Mouse (Mus musculus): ENCODE data around the gene Gm21190. TPM values are rescaled to one million over a fixed set of nuclear protein-coding genes. Genes with fewer than 3 reads are reported as not detected.
"Not testable (repeated sequence)": the region's sequence is repeated elsewhere in the genome, so short reads cannot be mapped to it uniquely, and the experiment has no call there.

Gm21190 gene
- total RNA-seq (2021) (not detected), polyA plus RNA-seq (2012; rRNA removed) (not detected in 2 replicates)
- long read RNA-seq = 0 reads

DNA sequence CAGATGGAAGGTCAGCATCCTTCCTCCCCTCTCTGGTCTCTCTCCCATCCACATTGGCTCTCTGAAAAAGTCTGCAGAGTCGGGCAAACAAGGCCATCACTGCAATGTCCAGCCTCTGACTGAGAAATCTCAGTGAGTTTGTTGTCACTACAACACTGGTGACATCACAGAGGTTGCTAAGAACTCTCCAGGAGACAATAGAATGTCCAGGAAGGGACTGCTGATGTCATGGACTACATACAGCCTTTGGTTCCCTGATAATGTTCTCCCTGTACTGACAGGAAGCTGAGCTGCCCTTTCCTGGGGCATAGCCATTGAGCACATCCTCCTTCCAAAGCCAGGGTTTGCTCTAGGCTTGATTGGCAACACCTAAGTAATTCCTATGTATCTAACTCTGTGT is at the start of gene Gm21190:
Gene Gm21190, minus strand, starts transcription at position 101 of the 400 bp plus-strand sequence.
- DNase-seq = not testable (repeated sequence)

DNA sequence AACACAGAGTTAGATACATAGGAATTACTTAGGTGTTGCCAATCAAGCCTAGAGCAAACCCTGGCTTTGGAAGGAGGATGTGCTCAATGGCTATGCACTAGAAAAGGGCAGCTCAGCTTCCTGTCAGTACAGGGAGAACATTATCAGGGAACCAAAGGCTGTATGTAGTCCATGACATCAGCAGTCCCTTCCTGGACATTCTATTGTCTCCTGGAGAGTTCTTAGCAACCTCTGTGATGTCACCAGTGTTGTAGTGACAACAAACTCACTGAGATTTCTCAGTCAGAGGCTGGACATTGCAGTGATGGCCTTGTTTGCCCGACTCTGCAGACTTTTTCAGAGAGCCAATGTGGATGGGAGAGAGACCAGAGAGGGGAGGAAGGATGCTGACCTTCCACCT is 48.0 kb upstream of the Gm21190 start, which contains the start of gene Gm21083:
Gene Gm21083, plus strand, starts transcription at position 301 of the 400 bp plus-strand sequence.
- not testable (repeated sequence) for DNase-seq

DNA sequence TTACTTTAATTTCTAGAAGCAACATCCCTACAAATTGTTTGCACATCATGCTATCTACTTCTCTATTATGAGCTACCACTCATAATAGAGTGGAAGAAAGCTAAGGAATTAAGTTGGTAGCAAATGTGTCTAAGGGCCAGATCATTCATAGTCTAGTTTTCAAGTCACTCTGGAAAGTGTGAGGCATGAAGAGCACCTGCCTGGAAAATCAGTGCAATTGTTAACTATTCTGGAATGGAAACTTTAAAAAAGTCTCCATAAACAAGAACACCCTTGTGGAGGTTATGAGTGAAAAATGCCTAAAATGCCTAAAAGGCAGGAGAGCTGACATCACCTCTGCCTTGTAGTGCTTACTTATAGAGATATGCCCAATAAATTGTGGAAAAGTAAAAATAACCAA is 44.7 kb upstream of the Gm21190 start:
- DNase-seq = not testable (repeated sequence)

DNA sequence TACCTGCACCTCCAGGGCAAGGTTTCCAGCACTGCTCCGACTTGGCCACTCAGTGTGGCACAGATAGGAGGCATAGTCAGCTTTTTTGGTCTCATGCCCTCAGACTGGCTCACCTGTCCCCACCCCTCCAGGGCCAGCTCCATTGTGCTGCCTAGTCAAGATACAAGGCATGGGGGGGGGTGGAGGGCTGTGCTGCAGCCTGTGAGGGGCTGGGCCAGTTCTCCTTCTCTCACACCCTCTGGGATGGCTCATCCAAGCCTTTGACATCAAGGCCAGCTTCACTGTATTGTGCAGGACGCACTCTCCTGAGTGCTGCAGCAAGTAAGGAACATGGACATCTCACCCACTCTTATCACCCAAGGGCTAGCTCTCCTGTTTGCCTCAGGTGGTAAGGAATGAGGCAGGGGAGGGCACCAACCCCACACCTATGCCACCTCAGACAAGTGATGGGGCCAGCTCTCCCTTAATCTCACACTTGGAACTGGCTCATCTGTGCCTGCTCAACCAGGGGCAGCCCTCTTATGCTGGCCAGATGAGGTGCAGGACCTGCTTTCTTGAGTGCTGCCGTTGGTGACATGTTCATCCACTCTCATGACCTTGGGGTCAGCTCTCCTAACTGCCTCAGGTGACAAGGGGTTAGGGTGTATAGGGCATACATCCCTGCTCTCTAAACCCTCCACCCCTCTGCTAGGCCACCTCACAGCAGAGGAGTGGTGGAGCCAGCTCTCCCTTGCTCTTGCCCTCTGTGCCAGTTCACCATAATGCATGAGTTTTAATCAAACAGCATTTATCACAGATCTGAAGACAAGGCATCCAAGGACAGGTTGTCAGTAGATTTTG is 32.6 kb upstream of the Gm21190 start:
- DNase-seq = not testable (repeated sequence)

DNA sequence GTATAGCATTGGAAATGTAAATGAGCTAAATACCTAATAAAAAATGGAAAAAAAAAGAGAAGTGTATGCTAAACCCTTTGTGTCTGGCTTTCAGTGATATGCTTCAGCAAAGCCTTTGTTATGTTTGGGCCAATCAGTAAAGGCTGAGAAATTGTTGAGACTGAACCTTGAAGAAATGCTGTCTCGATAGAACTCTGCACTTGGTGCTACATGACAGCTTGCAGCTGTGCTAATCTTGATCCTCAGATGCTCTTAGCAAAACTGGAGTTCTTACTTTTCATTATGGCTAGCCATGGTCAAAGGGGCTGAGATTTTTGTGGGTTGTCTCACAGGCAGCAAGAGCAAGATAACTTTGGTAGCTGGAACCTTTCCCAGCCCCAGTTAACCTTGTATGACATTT is 29.6 kb upstream of the Gm21190 start:
- not testable (repeated sequence) for DNase-seq

DNA sequence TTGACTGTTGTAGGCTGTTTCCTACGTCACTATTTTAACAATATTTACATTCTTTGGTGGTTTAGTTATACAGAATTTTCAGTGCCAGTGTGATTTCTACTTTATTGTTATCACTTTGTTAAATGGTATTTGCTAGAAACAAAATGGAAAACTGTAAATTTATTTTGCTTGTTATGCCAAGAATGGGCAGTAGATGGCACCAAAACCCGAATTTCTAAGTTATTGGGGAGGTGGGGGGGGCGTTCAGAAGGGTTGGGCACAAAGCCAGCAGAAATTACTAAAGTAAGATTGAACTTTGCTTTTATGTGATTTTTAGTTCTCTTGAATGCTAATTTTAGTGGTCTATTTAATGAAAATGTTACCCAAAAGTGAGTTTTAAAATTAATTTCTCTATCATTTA is 20.6 kb upstream of the Gm21190 start:
- not testable (repeated sequence) for DNase-seq

DNA sequence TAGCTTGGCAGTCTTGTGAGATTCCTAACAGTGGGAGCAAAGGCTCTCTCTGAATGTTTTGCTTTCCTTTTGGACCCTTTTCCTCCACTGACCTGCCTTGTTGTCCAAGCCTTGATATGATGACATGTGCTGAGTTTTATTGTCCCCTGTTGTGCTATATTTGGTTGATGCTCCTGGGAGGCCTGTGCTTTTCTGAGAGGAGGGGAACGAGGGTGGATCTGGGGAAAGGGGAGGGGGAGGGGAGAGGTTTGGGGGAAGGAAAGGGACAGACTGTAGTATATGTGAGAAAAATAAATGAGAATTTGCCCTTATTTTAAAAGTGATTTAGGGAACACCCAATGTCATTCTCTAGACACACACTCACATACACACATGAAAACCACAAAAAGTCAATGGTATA is 20.1 kb upstream of the Gm21190 start:
- DNase-seq = not testable (repeated sequence)

DNA sequence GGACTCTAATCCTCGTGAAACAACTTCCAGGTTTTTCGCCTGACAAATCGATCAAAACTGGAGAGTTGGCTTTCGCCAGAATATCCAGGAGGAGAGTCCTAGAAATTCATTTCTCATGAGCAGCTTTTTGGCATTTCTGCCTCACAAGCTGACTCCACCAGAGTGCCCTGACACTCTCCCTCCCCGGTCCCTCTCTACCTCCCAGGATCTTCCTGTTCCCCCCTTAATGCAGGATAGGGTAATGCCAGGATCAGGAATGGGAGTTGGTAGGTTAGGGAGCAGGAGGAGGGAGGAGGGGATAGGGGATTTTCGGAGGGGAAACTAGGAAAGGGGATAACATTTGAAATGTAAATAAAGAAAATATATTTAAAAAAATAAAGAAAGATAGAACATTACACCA is 19.6 kb upstream of the Gm21190 start:
- DNase-seq = not testable (repeated sequence)

DNA sequence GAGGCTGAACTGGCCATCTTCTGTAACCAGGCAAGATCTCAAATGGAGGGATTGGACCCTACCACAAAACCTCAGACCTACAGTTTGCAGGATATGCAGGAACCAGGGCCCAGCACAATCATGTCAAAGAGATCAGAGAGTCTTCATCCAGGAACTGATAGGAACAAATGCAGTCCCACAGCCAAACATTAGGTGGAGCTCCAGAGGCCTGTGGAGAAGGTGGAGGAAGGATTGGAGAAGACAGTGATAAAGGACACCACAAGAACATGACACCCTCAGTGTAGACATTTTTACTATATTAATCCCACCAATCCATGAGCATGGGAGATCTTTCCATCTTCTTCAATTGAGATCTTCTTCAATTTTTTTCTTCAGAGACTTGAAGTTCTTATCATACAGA is 6.6 kb downstream of the Gm21190 start:
- peak; percentile 24 for DNase-seq

DNA sequence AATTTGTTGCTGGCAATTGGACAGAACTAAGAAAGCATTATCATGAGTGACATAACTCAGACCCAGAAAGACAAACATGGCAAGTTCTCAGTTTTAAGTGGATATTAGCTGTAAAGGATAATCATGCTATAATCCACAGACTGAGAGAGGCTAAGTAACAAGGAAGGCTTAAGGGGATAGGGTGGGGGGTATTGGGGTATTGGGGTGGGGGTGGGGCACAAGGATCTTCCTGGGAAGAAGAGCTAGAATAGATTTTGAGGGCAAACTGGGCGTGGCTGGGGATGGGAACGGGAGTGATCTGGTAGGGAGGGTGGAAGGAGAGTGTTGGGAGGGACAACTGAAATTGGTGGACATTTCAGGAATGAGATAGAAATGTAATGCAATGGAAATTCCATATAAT is 7.0 kb downstream of the Gm21190 start:
- DNase-seq = not testable (repeated sequence)

DNA sequence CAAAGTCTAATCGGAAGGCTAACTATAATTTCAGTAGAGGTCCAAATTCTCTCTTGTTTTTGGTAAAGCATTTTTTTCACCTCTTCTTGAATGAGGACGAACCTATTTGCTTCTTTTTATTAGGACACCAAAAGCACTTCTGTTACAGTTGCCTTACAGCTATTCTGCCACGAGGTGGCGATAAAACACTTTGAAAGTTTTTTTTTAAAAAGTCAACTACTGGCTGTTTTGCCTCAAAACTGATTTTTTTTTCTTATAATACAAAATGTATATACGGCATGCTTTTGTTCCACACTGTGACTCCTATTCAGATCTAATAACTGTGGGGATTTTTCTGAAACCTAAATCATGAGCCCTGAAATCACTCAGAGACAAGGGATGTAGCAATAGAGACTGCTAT is 8.6 kb downstream of the Gm21190 start:
- DNase-seq = not testable (repeated sequence)

DNA sequence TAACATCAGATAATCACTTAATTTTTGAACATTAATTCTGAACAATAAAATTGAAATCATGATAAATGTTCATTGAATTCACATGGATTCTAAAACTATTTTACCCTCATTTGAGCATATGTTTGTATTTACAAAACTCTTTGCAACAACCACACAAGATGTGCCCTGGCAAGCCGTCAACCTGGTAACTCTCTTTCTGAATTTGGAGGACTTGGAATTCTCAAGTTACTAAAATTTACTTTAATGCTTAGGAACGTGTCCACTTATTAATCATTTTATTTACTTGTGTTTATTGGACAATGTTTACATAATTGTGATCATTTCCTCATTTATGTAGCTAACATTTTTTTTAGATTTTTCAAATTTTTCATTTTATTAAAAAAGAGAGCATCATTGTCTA is 11.9 kb downstream of the Gm21190 start:
- not testable (repeated sequence) for DNase-seq

DNA sequence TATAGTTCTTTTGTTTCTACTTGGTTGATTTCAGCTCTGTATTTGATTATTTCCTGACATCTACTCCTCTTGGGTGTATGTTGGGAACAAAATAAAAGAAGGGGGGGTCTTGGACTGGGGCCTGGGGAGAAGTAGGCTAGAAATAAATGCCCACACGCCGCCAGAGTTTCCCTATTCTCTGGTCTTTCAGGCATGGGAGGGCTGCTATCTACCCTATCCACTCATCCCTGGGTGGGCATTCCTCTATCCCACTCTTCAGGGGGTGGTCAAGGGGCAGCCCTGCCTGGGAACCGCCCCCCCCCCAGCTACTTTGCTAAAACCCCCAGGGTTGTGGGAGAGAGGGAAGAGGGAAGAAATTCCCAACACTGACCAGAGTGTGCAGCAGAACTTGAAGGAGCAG is 16.8 kb downstream of the Gm21190 start:
- DNase-seq = not testable (repeated sequence)

DNA sequence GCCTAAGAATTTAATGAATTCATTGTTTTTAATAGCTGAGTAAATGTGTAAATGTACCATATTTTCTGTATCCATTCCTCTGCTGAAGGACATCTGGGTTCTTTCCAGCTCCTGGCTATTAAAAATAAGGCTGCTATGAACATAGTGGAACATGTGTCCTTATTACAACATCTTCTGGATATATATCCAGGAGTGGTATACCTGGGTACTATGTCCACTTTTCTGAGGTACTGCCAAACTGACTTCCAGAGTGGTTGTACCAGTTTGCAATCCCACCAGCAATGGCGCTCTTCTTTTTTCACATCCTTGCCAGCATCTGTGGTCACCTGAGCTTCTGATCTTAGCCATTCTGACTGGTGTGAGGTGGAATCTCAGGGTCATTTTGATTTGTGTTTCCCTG is 19.1 kb downstream of the Gm21190 start:
- not testable (repeated sequence) for DNase-seq

DNA sequence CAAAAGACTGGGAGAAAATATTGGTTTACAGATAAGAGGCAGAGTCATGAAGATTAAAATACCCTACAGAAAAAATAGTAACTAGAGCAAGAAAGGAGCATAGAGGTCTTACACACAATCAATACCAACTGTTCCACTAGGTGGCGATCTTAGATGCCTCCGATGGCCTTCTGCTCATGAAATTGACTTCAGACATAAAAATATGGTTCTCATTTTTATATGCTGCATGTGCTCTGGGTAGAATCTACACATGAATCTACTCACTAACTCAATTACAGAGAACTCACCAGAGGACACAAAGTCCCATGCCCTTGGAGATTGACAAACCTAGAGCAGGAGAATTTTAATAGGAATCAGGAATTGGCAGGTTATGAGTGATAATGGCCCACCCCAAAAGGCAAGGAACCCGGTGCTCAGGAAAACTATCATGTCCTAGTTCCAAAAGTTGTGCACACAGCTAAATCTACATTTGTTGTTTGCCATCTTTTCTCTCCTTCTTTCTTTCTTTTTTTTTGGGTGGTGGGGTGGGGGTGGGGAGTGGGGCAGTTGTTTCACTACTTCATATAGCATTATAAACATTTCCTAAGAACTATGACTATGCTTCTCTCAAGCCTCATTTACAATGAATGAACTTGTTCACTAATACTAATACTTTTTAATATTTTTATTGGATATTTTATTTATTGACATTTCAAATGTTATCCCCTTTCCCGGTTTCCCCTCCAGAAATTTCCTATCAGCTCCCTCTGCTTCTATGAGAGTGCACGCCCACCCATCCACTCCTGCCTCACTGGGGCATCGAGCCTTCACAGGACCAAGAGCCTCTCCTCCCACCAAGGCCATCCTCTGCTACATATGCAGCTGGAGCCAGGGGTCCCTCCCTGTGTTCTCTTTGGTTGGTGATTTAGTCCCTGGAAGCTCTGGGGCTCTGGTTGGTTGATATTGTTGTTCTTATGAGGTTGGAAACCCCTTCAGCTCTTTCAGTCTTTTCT is 20.3 kb downstream of the Gm21190 start:
- peak; percentile 18 for DNase-seq

DNA sequence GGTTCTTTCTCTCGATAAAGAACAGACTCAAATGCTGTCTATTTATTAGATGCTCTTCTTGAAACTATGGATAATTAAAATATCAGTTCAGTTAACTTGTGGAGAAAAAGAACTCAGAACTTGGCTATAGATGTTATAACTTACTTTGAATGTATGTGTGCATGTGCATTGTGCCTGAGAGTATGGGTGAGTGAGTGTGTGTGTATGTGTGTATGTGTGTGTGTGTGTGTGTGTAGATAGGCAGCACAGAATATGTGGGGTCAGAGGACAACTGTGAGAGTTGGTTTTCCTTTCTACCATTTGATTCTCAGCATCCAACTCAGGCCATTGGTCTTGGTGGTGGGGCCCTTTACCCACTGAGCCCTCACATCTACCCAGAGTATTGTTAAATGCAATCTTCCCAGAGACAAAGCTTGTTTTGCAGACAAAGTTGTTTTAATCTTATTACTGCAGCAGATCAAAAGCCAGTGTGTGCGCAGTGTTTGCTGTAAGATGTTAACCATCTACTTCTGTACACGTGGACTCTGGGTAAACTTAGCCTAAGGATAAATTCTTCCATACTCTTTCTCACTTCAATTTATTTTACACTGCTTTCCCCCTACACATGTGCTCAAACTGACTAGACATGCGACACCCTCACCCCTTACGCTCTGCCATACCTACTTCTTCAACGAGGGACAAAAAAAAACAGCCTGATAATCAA is 21.1 kb downstream of the Gm21190 start:
- not testable (repeated sequence) for DNase-seq

DNA sequence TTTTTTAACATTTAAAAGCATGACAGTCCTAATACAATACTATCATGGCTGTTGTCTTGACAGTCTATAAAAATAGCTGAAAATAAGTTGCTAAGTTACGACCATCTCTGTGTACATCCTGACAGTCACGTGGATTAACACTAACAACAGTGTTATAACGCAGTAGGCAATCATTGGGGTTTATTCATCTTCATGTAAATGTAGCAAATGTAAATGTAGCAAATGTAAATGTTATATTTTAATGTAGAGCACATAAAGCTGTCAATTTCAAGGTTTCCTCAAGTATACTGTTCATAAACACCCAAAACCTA is 21.8 kb downstream of the Gm21190 start:
- DNase-seq = no peak

DNA sequence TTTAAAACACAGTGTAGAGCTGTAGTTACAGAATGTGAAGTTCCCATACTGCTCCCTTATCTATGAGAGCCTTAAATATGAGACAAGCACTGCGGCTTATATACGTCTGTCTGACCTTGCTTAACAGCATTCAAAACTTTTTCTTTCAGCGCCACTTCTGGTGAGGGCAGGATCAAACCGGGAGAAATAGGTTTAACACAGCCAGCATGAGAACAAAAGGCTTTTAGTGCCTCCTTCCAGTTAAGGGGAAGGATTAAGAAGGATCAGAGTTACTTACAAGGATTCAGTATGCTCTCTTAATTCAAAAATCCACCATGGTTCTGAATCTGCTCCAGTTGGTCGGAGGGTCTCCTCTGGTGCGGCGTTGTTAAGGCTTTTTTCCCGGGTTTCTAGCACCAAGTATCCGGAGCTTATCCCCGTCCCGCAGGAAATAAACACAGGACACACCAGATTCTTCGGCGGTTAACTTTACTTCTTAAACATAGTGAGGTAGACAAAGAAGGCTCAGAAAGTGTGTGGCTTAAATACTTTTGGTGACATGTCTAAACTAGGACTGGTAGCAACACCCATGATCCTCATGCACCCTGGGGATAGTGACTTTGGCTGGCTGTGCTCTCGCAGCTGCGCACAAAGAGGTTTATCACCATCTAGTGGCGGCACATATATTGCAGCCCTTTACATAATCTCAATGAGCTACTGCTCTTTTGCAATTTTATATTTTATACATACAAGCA is 22.3 kb downstream of the Gm21190 start:
- DNase-seq = peak; percentile 22

DNA sequence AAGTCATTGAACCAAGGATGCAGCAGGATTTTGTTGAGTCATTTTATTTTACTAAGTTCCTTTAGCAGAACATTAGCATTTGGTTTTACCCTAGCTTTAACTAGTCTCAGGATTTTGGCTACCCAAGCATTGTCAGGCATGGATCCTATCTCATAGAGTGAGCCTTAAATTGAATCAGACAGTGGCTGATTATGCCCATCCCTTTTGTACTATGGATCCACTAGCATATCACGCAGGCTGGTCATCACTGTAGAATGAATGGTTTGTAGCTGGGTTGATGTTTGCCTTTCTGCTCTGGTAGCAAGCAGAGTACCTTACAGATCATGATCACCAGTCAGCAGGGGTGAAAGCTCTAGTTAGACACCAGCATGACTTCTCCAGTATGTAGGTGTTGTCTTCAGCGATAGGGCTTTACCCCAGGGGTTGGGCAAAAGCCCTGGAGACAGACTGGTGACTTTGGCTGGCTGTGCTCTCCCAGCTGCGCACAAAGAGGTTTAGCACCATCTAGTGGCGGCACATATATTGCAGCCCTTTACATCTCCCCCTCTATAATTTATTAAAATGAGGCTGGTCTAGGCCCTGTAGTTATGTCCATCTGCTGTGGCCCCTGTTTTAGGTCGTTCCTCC is 30.1 kb downstream of the Gm21190 start:
- DNase-seq = peak; percentile 42

DNA sequence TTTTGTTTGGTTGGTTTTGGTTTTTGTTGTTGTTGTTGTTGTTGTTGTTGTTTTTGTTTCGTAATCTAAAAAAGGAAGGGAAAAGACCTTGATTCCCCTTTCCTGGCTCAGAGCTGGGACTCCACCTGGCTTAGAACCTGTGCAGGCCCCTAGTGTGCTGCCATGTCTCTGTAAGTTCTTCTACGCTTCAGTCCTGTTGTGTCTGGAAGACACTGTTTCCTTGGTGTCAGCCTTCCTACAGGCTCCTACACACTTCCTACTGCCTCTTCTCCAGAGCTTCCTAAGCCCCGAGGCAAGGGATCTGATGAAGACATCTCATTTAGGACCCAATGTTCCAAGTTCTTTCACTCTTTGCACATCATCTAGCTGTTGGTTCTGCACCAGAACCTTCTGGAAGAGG is 30.7 kb downstream of the Gm21190 start:
- DNase-seq = not testable (repeated sequence)

DNA sequence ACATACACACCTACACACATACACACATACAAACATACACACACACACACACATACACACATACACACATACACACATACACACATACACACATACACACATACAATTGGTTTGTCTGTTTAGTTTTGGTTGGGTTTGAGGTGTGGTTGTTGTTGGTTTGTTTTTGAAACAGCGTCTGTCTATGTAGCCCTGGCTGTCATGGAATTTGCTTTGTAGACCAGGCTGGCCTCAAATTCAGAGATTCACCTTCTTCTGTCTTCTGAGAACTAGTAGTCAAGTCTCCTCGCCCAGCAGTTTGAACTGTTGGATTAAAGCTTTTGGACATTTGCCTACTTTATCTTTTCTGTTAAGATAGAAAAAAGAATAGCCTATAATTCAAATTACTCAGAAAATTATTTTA is 38.1 kb downstream of the Gm21190 start:
- DNase-seq = not testable (repeated sequence)
